Mouse (Mus musculus): ENCODE measurements around the gene Gm45062.

GRCm38 (mm10) chr6:8472915-8473314 is 213.7 kb downstream of the Gm45062 start:
- TF ChIP-seq CTCF (IDR thresholded peaks at IDR 0.05; ENCODE audit: extremely low read depth, insufficient read length, insufficient replicate concordance, low read depth, low read length) (no peak), POLR2A (IDR thresholded peaks at IDR 0.05; ENCODE audit: low read depth, low read length) (no peak)
